8 mouse cellular contexts compared by ENCODE assay signal in the genomic region with DNA sequence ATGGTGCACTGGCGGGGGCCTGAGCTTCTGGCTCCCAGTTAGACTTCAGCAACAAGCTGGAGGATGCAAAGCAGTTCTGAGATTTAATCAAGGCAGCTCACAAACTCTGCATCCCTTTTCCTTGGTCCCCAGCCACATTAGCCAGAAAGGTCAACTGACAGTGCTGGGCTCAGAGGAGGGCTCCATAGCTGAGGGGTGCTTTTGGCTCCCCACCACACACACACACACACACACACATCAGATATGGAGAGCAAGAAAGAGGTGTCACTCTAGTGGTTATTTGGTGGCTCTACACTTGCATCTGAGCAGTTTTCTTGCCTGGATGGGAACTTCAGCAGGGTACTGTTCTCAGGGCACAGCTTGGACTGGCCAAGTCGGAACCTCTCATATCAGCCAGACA. TPM values are rescaled to one million over a fixed set of nuclear protein-coding genes. Genes with fewer than 3 reads are reported as not detected.
DNase-seq lines count a peak whose midpoint lies in the region; ATAC-seq and TF ChIP-seq lines count a peak whose summit lies in the region.

No protein-coding gene starts in this region.

- 33% methylated on average over 2 of the region's 2 CpGs for WGBS in embryonic facial prominence, embryonic 10.5 days
- 47% methylated on average over 2 of the region's 2 CpGs for WGBS in hindbrain, embryonic 14.5 days
- 43% methylated on average over 2 of the region's 2 CpGs for WGBS in midbrain, embryonic 13.5 days
- 59% methylated on average over 2 of the region's 2 CpGs for WGBS in thymus, adult 2 months

- H3K4me1 ChIP-seq in embryonic facial prominence, embryonic 10.5 days, result peaks cover 17% of the 10 kb centered on the region
- 0 out of 2 replicates have a peak, but pooled peaks cover 7% of the 10 kb centered on the region for H3K4me1 ChIP-seq in hindbrain, embryonic 14.5 days (replicated peaks; ENCODE audit: control insufficient read depth, insufficient read depth, low read length)
- H3K4me1 ChIP-seq in midbrain, embryonic 13.5 days (replicated peaks), result peaks cover 16% of the 10 kb centered on the region
- H3K4me1 ChIP-seq in thymus, adult 2 months (replicated peaks; ENCODE audit: control insufficient read depth, insufficient read depth, low read length), result no peaks in the 10 kb centered on the region

- no peak for ATAC-seq in cerebellum, adult (ENCODE audit: insufficient number of reproducible peaks, low FRiP score, low TSS enrichment)
- ATAC-seq in hindbrain, embryonic 14.5 days (ENCODE audit: low FRiP score), result peak; percentile 64; the same call in 1 of the 2 replicates
- peak; percentile 69 for ATAC-seq in midbrain, embryonic 13.5 days
- no peak for ATAC-seq in erythroid progenitor cell, adult 5-6 weeks (replicated peaks; ENCODE audit: low FRiP score, poor library complexity, severe bottlenecking)
- ATAC-seq in CD4-positive, CD25-positive, alpha-beta regulatory T cell, adult 4 months, result no peak

- H3K9ac ChIP-seq in hindbrain, embryonic 14.5 days, result peak overlapping the region; percentile 39; the same call in 1 of the 2 replicates
- 0 out of 2 replicates have a peak overlapping the region, but pooled peaks have one; percentile 53 for H3K9ac ChIP-seq in midbrain, embryonic 13.5 days (replicated peaks)

- no peaks in the 10 kb centered on the region for H3K36me3 ChIP-seq in embryonic facial prominence, embryonic 10.5 days (replicated peaks)
- no peaks in the 10 kb centered on the region for H3K36me3 ChIP-seq in hindbrain, embryonic 14.5 days (replicated peaks; ENCODE audit: control insufficient read depth, insufficient read depth)
- H3K36me3 ChIP-seq in midbrain, embryonic 13.5 days, result no peaks in the 10 kb centered on the region
- H3K36me3 ChIP-seq in thymus, adult 2 months (ENCODE audit: control insufficient read depth, insufficient read depth, low read length), result no peaks in the 10 kb centered on the region

- no peak for TF ChIP-seq POLR2A in thymus, adult 2 months (IDR thresholded peaks at IDR 0.05; ENCODE audit: control insufficient read depth, extremely low read depth, insufficient read depth, low read length, poor library complexity)

- TF ChIP-seq CTCF in thymus, adult 2 months (IDR thresholded peaks at IDR 0.05; ENCODE audit: borderline replicate concordance, control insufficient read depth, extremely low read depth, insufficient read depth, low read length, poor library complexity), result no peak

- H3K27ac ChIP-seq in embryonic facial prominence, embryonic 10.5 days (replicated peaks), result peak overlapping the region; percentile 51; the same call in 1 of the 2 replicates
- no peak overlapping the region for H3K27ac ChIP-seq in hindbrain, embryonic 14.5 days
- H3K27ac ChIP-seq in midbrain, embryonic 13.5 days, result no peak overlapping the region
- no peak overlapping the region for H3K27ac ChIP-seq in thymus, adult 2 months (ENCODE audit: control insufficient read depth, insufficient read depth, low read length)

- H3K27me3 ChIP-seq in embryonic facial prominence, embryonic 10.5 days (replicated peaks; ENCODE audit: low read depth, poor library complexity, severe bottlenecking), result peaks cover 23% of the 10 kb centered on the region
- H3K27me3 ChIP-seq in hindbrain, embryonic 14.5 days (ENCODE audit: control insufficient read depth, insufficient read depth, low read length), result peaks cover 24% of the 10 kb centered on the region
- peaks cover 20% of the 10 kb centered on the region for H3K27me3 ChIP-seq in midbrain, embryonic 13.5 days
- no peaks in the 10 kb centered on the region for H3K27me3 ChIP-seq in thymus, adult 2 months (ENCODE audit: control insufficient read depth, insufficient read depth, low read length)

- H3K4me2 ChIP-seq in hindbrain, embryonic 14.5 days (replicated peaks), result peak overlapping the region; percentile 69
- peak overlapping the region; percentile 74 for H3K4me2 ChIP-seq in midbrain, embryonic 13.5 days (replicated peaks)

- H3K9me3 ChIP-seq in embryonic facial prominence, embryonic 10.5 days, result no peaks in the 10 kb centered on the region
- H3K9me3 ChIP-seq in hindbrain, embryonic 14.5 days (ENCODE audit: control insufficient read depth, low read length), result no peaks in the 10 kb centered on the region
- H3K9me3 ChIP-seq in midbrain, embryonic 13.5 days, result no peaks in the 10 kb centered on the region

- H3K4me3 ChIP-seq in embryonic facial prominence, embryonic 10.5 days, result peak overlapping the region; percentile 58
- H3K4me3 ChIP-seq in hindbrain, embryonic 14.5 days (replicated peaks; ENCODE audit: low read length), result peak overlapping the region; percentile 33
- H3K4me3 ChIP-seq in midbrain, embryonic 13.5 days (replicated peaks), result peak overlapping the region; percentile 40
- no peak overlapping the region for H3K4me3 ChIP-seq in thymus, adult 2 months (ENCODE audit: control insufficient read depth, insufficient read depth, low read length)

- DNase-seq in cerebellum, postnatal 14 days, result peak; percentile 3 to 12
- no peak for DNase-seq in embryonic facial prominence, embryonic 10.5 days (ENCODE audit: low spot score)
- no peak for DNase-seq in hindbrain, embryonic 14.5 days (ENCODE audit: low spot score)
- no peak for DNase-seq in thymus, adult 2 months

RNA-seq across cellular contexts. Expression of gene Pdlim3, which starts 0.5 kb away (rescaled TPM):
- polyA plus RNA-seq in embryonic facial prominence, embryonic 10.5 days (2016; fragmentation: Nextera tagmentation; extraction: Ambion mirVana), result 5.9 and 6.3 TPM in 2 replicates
- polyA plus RNA-seq in hindbrain, embryonic 14.5 days (2014; fragmentation: Nextera tagmentation; extraction: Ambion mirVana), result 19.2 TPM in 2 replicates
- 20.5 and 34.9 TPM in 2 replicates for polyA plus RNA-seq in midbrain, embryonic 13.5 days (2015; fragmentation: Nextera tagmentation; extraction: Ambion mirVana)
- polyA plus RNA-seq in thymus, adult 2 months (2012; rRNA removed), result 8.3 and 11.8 TPM in 2 replicates
- not detected in 2 replicates for total RNA-seq in erythroid progenitor cell, adult 5-6 weeks (2015; ENCODE audit: low replicate concordance)
- not detected in 2 replicates for total RNA-seq in erythroid progenitor cell, adult 5-6 weeks (2017; ENCODE audit: low replicate concordance)
- polyA plus RNA-seq in CD4-positive, CD25-positive, alpha-beta regulatory T cell, adult 4 months (2017; shearing (Covaris generic)), result not detected

RNA-seq across cellular contexts. Expression of gene Ccdc110, which starts 48.6 kb away (rescaled TPM):
- polyA plus RNA-seq in embryonic facial prominence, embryonic 10.5 days (2016; fragmentation: Nextera tagmentation; extraction: Ambion mirVana), result 0.08 TPM in 1 of 2 replicates, not detected in the other
- 0.23 TPM in 1 of 2 replicates, not detected in the other for polyA plus RNA-seq in hindbrain, embryonic 14.5 days (2014; fragmentation: Nextera tagmentation; extraction: Ambion mirVana)
- 0.20 and 0.31 TPM in 2 replicates for polyA plus RNA-seq in midbrain, embryonic 13.5 days (2015; fragmentation: Nextera tagmentation; extraction: Ambion mirVana)
- polyA plus RNA-seq in thymus, adult 2 months (2012; rRNA removed), result not detected in 2 replicates
- total RNA-seq in erythroid progenitor cell, adult 5-6 weeks (2015; ENCODE audit: low replicate concordance), result not detected in 2 replicates
- not detected in 2 replicates for total RNA-seq in erythroid progenitor cell, adult 5-6 weeks (2017; ENCODE audit: low replicate concordance)
- not detected for polyA plus RNA-seq in CD4-positive, CD25-positive, alpha-beta regulatory T cell, adult 4 months (2017; shearing (Covaris generic))

Comparison
In these comparisons a context has a peak if more than half of its experiments do, and no peak if none do; other contexts are left out.
1. DNase-seq: peak in cerebellum, postnatal 14 days (2 of 2); none in embryonic facial prominence, embryonic 10.5 days (single experiment), hindbrain, embryonic 14.5 days (single experiment) and thymus, adult 2 months (single experiment).
2. ATAC-seq: peak in hindbrain, embryonic 14.5 days (single experiment) and midbrain, embryonic 13.5 days (single experiment); none in cerebellum, adult (single experiment), erythroid progenitor cell, adult 5-6 weeks (single experiment) and CD4-positive, CD25-positive, alpha-beta regulatory T cell, adult 4 months (single experiment).